Mouse (Mus musculus): Measurements from ENCODE around the gene Nol4l. TPM values are rescaled to one million over a fixed set of nuclear protein-coding genes. Genes with fewer than 3 reads are reported as not detected.

The Nol4l gene
- total RNA-seq, 2 experiments from 2014 or later: 65.4 to 66.8 TPM

DNA sequence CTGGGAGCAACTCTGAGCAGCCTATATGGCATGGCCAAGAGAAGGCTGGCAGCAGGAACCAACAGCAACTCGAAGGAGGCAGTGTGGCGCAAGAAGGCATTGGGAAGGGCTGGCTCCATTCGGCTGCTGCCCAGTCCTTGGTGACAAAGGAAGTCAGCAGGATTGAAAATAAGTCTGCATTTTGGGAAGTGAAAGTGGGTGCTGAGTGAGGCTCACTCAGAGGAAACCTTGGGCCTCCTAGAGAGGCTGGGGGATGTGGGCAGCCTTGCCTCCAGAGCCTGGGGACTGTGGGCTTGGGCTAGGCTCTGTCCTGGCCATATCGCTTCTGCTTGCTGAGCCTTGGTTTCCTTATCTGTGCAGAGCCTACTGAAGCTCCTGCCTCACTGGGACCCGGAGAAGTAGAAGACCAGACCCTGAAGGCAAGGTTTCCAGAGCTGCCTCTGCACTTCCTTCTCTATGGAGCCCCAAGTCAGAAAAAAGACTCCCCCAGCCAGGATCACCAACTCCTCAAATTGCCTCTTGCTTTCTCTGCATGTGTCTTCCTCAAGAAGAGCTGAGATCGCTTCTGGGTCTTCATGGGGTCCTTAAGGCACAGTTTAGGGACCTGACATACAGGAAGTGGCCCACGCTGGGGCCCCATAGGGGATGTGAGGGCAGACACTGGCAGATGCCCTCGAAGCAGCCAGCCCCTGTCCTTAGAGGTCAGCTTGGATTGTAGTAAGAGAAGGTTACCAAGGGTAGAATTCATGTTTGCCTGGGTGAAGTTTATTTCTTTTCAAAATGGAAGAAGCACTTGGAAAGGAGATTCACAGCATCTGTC is 14.3 kb upstream of the Nol4l start:
- no peak for DNase-seq (ENCODE audit: low spot score in 2 of 2)

DNA sequence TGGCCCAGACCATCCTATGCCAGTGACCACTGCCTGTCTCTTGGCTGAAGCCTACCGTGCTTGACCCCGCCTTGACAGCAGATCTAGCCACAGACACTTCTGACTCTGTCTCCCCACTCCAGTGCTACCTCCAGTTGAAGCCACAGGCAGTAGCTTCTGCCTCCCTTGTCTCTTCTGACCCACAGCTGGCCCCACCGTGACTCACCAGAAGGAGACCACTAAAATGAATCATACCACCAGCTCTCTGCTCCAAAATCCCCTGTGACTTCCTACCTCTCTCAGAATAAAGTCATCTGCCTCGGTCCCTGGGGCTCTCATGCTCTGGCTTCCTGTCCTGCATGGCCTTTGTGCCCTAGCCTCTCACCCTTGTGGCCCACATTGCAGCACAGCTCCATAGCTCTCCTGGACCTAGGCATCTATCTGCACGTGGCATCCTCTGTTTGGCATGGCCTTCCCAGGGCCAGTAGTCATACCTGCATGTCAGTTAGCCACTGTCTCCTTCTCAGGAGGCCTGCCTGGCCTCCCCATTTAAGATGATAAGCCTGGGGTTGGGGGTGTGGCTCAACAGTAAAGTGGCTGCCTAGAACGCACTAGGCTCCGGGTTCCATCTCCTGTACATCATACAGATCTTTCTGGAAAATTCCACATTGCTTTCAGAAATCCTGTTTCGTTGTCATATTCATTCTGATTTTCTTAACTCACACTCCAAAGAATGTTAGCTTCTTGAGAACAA is 13.3 kb upstream of the Nol4l start:
- no peak for DNase-seq (ENCODE audit: low spot score in 2 of 2)

DNA sequence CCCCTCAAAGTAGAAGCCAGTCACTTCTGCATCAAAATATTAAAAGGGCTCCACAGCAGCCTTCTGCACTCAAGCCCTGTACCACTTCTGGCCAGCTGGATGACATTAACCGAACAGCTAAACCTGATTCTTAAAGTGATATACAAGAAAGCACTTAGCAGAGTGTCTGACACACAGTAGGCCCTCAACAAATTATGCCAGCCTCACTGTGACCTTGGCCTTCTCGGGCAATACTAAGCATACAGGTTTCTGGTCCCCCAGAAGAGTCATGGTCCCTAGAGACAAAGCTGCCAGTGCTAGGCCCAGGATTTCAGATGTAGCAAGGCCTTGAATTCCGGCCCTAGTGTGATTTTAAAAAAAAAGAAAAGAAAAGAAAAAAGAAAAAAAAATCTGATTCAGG is 9.1 kb upstream of the Nol4l start:
- no peak for DNase-seq (ENCODE audit: low spot score in 2 of 2)

DNA sequence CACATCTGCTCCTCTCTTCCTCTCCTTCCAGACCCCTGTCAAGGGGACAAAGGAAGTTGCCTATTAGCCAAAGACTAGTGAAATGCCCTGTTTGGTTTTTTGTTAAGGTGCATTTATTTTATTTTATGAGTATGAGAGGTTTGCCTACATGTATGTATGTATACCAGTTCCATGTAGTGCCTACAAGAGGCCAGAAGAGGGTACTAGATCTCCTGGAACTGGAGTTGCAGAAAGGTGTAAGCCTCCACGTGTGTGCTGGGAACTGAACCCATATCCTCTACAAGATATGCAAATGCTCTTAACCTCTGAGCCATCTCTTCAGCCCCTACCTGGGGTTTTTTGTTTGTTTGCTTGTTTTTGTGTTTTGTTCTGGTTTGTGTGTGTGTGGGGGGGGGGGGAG is 4.2 kb upstream of the Nol4l start:
- DNase-seq (ENCODE audit: low spot score in 2 of 2): no peak

DNA sequence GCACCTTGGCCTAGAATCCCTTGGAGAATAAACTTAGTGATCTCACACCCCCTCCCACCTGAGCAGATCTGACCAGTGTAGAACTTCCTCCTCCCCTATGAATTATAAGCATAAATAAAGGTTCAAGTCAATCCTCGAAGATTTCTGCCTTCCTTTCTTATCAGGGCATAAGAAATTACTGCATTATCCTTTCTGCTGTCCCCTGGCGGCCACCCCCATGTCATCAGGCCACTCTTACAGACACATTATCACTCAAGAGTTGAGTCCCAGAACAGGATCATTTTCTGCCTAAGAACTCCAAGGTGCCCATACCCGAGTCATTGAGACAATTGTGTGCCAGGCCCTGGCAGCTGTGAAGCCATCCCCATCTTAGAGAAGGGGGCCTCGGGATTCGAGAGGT is 1.2 kb upstream of the Nol4l start:
- no peak for DNase-seq (ENCODE audit: low spot score in 2 of 2)

DNA sequence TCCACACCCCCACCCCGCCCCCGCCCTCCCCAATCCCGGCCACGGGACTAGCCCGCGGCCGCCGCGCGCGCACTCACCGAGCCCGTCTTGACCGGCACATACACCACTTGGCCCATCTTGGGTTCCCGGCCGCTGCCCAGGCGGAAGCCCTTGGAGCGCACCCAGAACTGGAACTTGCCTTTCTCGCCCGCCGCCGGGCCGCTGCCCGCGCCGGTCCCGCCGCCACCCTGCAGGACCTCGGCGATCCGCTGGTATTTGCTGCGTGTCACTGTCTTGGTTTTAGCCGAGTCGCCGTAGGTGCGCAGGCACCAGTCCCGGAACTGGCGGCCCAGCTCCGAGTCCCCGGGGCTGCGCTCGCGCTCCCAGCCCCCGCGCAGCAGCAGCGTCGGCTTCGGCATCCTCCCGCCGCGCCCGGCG is 398 bp downstream of the Nol4l start:
- peak; percentile 61 to 71 for DNase-seq (ENCODE audit: low spot score in 2 of 2)

DNA sequence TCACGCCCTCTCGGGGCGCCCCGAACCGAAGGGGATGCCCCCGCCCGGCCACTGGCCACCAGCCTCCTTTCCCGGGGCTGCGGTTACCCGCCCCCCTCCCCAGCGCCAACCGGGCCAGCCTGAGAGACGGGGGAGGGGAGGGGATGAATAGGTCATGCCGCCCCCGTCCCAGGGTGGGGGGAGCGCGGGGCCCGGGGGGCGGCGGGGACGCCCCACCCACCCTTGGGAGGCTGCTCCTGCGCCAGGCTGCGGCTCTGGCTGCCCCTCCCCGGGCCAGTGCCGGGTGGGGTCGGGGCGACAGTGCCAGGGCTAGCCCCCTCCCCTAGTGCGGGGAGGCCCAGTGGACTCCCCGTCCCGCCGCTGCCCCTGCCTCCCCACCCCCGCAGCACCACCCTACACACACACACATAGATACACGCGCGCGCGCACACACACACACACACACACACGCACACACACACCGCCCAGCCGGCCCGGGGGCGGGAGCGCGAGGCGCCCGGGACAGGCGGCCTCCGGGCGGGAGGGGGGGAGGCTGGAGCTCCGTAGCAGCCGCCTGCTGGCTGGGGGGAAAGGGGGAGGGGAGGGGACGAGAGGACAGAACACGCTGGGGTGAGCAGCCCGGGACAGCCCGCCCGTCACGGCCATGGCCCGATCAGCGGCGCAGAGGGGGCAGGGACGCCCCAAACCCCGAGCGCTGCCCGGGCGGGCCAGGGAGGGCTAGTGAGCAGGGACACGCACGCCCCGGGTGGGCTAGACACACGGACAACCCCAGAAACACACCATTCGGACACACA is 1.0 kb downstream of the Nol4l start:
- peak in 1 of 2 experiments; percentile 66 for DNase-seq (ENCODE audit: low spot score in 2 of 2)

DNA sequence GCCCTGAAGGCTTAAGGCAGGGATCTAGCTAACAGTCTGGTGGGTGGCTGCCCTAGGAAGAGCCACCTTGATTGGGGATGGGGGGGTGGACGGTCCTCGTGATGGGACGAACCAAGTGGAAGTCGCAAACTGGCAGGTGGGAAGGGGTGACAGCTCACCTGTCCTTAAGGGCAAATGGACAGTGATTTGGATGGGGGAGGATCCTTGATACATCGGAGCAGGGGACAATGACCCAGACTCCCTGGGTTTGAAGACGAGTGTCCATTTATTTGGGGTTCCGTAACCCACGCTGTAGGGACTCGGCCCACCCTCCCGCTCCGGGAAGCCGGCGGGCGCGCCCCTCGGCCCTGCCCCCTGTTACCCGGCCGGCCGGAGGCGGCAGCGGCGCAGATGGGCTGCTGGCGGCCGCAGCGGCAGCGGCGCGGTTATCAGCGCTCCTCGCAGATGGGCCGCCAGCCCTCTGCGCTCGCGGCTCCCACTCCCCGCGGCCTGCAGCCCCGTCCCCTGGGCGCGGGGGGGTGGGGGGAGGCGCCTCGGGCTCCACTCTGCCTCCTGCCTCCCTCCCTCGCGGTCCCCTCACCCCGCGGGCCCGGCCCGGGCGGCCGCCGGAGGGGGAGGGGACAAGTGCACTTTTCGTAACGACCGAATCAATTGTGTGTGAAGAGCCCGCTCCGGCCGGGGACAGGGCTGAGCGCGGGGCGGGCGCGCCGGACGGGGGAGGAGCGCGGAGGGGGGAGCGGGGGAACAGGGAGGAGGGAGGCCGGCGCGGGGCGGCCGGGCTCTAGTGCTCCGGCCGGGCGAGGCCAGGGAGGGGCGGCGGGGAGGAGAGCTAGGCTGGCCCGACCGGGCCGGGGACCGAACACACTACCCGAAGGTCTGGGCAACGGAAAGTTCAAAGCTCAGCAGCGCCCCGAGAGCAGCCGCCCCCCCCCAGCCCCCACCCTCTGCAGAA is 1.9 kb downstream of the Nol4l start:
- peak; percentile 63 to 72 for DNase-seq (ENCODE audit: low spot score in 2 of 2)

DNA sequence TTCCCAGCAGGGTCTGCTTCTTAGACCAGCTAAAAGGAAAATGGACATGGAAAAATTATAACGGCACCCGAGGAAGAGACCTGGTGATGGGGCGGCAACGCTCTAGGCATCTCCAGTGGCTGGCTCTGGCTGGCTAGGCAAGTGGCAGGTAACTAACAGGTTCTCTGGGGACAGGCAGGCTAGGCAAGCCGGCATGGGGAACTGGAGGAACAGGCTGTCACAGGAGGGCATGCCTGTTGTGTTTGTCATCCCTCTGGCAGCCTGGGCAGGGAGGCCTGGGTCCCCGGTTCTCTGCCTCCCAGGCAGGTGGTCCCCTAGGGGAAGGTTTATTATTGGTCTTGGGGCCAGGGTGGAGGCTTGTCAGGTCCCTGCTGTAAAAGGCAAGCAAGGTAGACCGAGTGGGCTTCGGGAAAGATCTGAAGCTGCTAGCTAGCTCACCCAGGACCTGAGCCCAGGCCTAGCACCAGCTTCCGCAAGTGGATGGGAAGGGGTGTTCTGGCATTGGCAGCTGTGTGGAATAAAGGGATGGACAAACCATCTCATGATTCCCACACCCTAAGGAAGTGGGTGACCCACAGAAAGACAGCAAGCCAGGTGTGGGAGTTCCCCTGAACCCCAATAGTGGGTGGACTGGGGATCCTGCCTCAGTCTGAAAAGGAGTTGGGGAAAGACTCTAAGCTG is 2.8 kb downstream of the Nol4l start:
- DNase-seq (ENCODE audit: low spot score in 2 of 2): no peak

DNA sequence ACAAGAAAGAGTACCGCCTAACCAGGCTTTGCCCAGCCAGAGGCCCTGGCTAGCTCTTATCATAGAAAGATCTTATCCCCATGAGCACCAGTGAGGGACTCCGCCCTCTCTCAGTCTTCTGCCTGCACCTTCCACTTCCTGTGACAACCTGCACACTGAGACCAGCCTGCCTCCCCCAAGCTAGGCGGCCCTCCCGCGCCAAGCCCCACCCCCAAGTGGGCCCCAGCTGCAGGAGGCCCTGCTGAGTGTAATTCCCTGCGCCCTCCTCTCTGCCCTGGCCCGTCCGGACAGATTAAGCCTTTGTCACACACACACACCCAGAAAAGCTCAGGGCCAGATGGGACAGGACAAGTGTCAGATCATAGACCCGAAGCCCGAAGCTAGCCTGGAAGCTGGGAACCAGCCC is 3.9 kb downstream of the Nol4l start:
- no peak for DNase-seq (ENCODE audit: low spot score in 2 of 2)

DNA sequence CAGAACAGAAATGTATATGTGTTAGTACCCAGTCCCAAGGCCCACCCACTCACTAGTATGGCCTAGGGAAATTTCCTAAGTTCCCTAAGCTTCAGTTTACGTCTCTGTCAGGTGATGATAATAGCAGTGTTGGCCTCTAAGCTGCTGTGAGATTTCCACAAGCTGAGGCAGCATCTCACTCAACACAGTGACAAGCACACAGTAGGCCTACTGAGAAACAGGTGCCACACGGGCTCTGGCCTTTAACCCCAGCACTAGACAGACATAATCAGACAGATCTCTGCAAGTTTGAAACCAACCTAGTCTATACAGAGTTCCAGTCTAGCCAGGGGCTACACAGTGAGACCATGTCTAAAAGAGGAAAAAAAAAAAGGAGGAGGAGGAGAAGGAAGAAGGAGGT is 5.0 kb downstream of the Nol4l start:
- DNase-seq (ENCODE audit: low spot score in 2 of 2): no peak

DNA sequence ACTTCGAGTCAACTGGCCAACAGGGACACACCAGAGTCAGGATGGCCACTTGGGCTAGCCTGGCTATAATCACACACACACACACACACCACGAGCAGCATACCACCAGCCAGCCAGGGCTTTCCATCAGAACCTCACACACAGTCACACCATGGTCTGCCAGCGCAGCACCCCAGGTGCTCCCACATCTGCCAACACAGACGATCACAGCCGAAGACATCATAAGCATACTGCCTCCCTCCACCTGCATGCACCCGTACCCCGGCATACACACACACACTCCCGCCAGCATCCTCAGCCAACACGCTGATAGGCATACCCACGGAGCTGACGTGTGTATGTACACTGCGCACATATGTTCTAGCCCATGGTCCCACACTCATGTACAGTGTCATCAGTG is 6.1 kb downstream of the Nol4l start:
- no peak for DNase-seq (ENCODE audit: low spot score in 2 of 2)

DNA sequence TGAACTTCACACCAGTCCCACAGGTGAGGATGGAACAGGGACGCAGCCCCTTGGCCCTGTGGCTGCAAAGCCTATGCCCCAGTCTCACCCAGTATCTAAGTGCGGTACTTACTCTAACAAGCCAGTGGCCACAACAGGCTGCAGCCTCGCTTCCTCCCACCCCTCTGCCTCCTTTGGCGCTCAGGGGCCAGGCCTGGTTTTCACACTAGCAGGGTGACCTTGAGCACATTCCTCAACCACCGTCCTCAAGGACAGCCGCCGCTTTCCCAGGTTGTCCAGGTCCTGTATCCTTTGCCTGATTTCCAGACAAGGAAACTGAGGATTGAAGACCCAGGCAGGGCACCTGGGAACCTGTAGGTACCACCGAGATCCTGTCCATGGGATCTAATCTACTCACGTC is 6.6 kb downstream of the Nol4l start:
- DNase-seq (ENCODE audit: low spot score in 2 of 2): no peak

DNA sequence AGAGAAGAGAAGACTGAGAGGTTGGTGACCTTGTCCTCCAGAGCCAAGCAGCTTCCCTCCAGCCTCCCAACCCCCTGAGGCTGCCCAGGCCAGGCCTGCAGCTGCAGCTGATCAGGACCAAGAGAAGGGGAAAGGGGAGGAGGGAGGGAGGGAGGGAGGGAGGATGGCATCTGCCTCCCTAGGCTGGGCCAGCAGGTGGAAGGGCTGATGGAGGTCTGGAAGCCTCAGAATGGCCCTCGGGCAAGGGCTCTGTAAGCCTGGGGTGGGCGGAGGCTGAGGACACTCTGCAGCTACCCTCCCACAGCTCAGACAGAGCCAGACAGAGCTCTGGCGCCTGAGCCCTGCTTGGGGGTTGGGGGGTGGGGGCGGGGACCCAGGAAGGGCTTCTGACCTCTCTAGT is 7.5 kb downstream of the Nol4l start:
- no peak for DNase-seq (ENCODE audit: low spot score in 2 of 2)

DNA sequence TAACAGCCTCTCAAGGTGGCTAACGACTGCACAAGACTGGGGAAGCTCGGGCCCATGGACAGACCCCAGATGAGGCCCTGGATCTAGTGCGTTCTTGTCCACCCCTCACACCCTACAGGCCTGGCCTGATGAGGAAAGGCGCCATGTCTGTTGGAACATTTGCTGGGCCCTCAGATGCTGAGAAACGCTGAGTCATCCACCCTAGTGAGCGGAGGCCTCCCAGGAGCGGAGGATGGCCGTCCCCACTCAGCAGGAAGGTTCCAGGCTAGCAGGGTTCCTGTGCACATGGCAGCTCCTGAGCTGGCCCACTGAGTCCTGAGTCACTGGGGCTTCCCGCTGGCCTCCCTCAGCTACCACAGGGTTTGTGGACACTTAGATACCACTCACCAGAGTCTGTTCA is 9.7 kb downstream of the Nol4l start:
- DNase-seq (ENCODE audit: low spot score in 2 of 2): no peak

DNA sequence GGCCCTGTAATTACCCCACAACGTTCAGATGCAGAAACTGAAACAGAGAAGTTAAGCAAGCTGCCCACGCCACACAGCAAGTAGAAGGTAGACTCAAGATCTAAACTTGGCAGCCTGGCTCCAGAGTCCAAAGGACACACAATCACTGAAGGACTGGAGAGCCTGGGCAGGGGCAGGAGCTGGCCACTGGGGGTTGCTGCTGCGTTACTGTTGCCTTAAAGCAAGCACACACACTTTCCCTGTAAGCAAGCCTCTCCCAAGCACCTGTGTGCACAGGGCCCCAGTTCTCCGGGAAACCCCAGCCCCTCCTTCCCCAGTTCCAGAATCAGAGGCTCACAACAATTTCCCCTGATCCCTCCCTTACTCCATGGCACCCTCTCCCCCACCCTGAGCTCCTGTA is 12.8 kb downstream of the Nol4l start:
- no peak for DNase-seq (ENCODE audit: low spot score in 2 of 2)

DNA sequence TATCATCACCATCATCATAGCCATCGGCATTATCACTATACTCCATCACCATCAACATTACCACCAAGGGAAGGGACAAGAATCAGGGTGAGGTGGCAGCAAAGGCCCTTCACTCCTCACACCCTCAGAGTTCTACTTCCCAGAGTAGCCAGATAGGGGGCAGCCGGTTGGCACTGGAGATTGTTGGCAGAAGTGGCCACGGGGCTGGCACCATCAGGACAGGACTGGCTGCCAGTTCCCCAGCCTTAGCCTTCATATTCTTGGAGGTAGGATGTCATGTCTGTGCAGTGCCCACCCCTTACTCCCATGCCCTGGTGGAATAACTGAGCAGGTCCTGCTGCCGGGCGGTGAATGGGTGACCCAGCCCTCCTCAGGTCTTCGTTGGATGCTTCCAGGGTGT is 14.2 kb downstream of the Nol4l start:
- DNase-seq (ENCODE audit: low spot score in 2 of 2): no peak

DNA sequence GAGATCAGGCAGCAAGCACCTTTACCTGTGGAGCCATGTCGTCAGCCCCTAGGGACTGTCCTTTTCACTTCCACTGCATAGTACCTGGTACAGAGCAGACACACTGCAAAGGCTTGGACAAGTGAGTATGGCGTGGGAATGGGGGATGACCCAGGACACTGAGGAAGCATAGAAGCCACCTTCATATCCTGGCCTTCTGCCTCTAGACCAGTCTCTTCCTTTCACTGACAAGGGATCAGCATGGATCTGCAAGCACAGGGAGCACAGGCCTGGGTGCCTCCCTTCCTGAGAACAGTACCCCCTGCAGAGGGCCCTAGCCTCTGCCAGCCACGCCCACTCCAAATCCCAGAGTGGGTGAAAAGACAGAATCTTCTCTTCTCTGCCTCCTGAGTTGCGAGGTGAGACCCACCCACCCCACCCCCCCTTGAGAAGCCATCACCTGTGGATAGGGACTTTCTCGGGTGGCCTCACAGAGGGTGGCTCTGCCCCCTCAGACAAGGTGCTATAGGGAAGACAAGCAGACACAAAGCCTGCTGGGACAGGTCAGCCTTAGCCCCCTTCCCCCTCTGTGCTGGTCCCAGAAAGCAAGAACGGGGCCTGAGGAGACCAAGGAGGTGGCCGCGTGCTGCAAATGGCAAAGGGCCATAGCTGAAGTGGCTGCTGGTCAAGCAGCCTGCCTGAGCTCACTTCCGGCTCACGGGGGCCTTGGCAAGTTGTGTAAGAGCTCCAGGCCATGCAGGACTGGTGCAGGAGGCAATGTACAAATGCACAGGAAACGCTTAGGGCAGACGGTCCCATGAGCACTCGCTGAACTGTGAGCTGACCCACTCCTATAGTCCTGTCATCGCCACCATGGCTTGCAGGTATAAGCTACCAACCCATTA is 15.0 kb downstream of the Nol4l start:
- peak in 1 of 2 experiments; percentile 37 for DNase-seq (ENCODE audit: low spot score in 2 of 2)

DNA sequence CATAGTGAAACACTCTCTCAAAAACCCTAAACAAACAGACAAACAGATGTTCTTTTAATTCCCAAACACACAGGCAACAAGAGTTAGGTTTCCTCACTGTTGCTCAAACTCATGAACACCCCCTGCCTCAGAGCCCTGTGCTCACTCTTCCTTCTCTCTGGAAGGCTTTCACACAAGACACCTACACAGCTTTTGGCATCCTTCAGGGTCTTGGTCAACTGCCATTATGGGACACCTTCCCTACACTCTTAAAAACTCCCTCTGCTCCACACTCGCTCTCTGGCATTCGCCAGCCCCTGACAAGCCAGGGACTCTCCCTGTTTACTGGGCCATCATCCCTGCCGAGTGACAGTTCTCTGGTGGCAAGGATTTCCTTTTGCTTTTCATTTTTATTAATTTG is 15.8 kb downstream of the Nol4l start:
- no peak for DNase-seq (ENCODE audit: low spot score in 2 of 2)

All from layer of hippocampus, postnatal 10 days (tissue).